Mouse (Mus musculus) heart, adult 2 months (tissue): ENCODE data around the gene Klhdc8a.

Experiments used
- CTCF ChIP-seq: fragments of 200-600 bp; IDR thresholded peaks from 2 replicates; pipeline ENCODE4 v1.8.1; 2022; ENCODE audit warnings: antibody characterized with exemption, mild to moderate bottlenecking, moderate library complexity
- EP300 ChIP-seq: fragments of 200-500 bp; IDR thresholded peaks from 2 replicates; pipeline ENCODE4 v1.6.1; 2011; ENCODE audit warnings: low read depth, low read length, control low read depth; ENCODE audit not compliant: insufficient read depth
- POLR2A ChIP-seq: fragments of 200-500 bp; IDR thresholded peaks from 2 replicates; pipeline ENCODE4 v1.6.1; 2011; ENCODE audit warnings: mild to moderate bottlenecking, low read depth, low read length, control low read depth; ENCODE audit not compliant: insufficient read depth

- TF ChIP-seq POLR2A (no peak), CTCF (no peak), EP300 (no peak)
Observed at GRCm38 (mm10) chr1:132302341-132302866, 4.0 kb downstream of the Klhdc8a start.
